Mouse (Mus musculus): Measurements from ENCODE around the gene Tspan32.

DNA sequence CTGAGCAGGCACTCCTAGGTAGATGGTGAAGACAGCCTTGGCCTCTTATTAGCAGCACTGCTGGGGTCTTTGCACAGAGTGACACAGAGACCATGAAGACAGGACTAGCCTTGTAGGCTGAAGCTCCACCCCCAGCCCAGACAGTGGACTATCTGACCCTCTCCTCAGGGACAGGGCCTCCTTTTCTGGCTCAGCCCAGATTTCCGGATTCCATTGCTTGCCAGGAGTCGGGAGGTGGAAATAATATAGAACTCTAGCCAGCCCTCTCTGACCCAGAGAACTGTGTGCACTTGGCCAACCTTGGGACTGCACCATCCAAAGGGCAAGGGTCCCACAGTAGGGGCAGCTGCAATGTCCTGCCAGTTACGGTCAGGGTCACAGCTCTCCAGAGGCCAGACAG lies 37.2 kb downstream of the Tspan32 start:
- TF ChIP-seq CEBPB (IDR thresholded peaks at IDR 0.05; ENCODE audit: insufficient read depth, poor library complexity, severe bottlenecking) (no peak), TCF12 (IDR thresholded peaks at IDR 0.05; ENCODE audit: insufficient read depth, poor library complexity, severe bottlenecking) (no peak), POLR2A (IDR thresholded peaks at IDR 0.05; ENCODE audit: insufficient read length, low read depth) (no peak), POLR2AphosphoS2 (IDR thresholded peaks at IDR 0.05; ENCODE audit: insufficient read length, low read depth) (no peak), TCF3 (IDR thresholded peaks at IDR 0.05; ENCODE audit: insufficient read length, low read depth) (no peak), MAX (IDR thresholded peaks at IDR 0.05; ENCODE audit: low read depth) (no peak), USF1 (IDR thresholded peaks at IDR 0.05; ENCODE audit: low read depth) (no peak), MYOG (IDR thresholded peaks at IDR 0.05; ENCODE audit: control insufficient read depth in 1 of 3, insufficient read depth in 1 of 3, insufficient read length in 2 of 3, low read depth in 2 of 3) (no peak)
